ENCODE assay signal across 11 mouse cellular contexts in the genomic region with DNA sequence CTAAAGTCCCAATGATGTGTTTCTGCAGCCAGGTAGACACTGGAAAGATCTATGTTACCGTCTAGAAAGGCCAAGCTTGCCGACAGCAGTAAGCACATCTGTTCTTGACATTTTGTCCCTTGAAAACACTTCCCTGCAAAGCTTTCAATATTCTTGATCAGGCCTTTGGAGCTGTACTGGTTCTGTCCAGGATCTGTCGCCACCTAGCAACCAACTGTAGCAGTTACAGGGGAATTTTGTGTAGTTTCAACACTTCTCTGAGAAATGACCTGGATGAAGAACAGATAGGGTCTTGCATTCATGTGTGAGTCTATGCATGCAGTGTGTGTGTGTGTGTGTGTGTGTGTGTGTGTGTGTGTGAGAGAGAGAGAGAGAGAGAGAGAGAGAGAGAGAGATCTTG. TPM values are rescaled to one million over a fixed set of nuclear protein-coding genes. Genes with fewer than 3 reads are reported as not detected.
DNase-seq lines count a peak whose midpoint lies in the region; ATAC-seq and TF ChIP-seq lines count a peak whose summit lies in the region.
"Had no signal": no experiment of that assay in that cellular context is flagged by ENCODE, and none has a peak within 500 bp of the region (broad histone marks: within the 10 kb centered on the region; RNA-seq: fewer than 3 reads in every experiment).

No protein-coding gene starts in this region.

- H3K4me1 ChIP-seq in embryonic facial prominence, embryonic 14.5 days (ENCODE audit: control insufficient read depth, insufficient read depth, low read length) = no peaks in the 10 kb centered on the region
- H3K4me1 ChIP-seq in embryonic facial prominence, embryonic 10.5 days = no peaks in the 10 kb centered on the region
- H3K4me1 ChIP-seq in limb, embryonic 14.5 days (ENCODE audit: control insufficient read depth, insufficient read depth, low read length) = no peaks in the 10 kb centered on the region
- no peaks in the 10 kb centered on the region for H3K4me1 ChIP-seq in limb, embryonic 10.5 days
- no peaks in the 10 kb centered on the region for H3K4me1 ChIP-seq in CH12.LX (ENCODE audit: control insufficient read depth in 1 of 2, insufficient read depth in 2 of 2)
- H3K4me1 ChIP-seq in midbrain, embryonic 16.5 days (ENCODE audit: control insufficient read depth, insufficient read depth, low read length) = no peaks in the 10 kb centered on the region

- no peak overlapping the region for H3K4me2 ChIP-seq in embryonic facial prominence, embryonic 14.5 days (ENCODE audit: low read depth, low read length)
- no peak overlapping the region for H3K4me2 ChIP-seq in limb, embryonic 14.5 days (replicated peaks; ENCODE audit: low read depth, low read length, severe bottlenecking)
- no peak overlapping the region for H3K4me2 ChIP-seq in CH12.LX (ENCODE audit: insufficient read depth, low read depth, poor library complexity, severe bottlenecking)
- no peak overlapping the region for H3K4me2 ChIP-seq in midbrain, embryonic 16.5 days (ENCODE audit: low read length)

- DNase-seq in embryonic facial prominence, embryonic 14.5 days (ENCODE audit: low spot score) = peak; percentile 18
- no peak for DNase-seq in embryonic facial prominence, embryonic 10.5 days (ENCODE audit: low spot score)
- DNase-seq in limb, embryonic 14.5 days (ENCODE audit: low spot score) = peak; percentile 16
- DNase-seq in limb, embryonic 10.5 days (ENCODE audit: low spot score) = no peak
- DNase-seq in CH12.LX (ENCODE audit: extremely low read depth) = peak; percentile 34
- no peak for DNase-seq in urinary bladder, postnatal 14 days (ENCODE audit: low spot score)

- no peak for TF ChIP-seq EP300 in CH12.LX (IDR thresholded peaks at IDR 0.05; ENCODE audit: low read length)

- no peak overlapping the region for H3K27ac ChIP-seq in embryonic facial prominence, embryonic 14.5 days (replicated peaks; ENCODE audit: low read depth, low read length)
- no peak overlapping the region for H3K27ac ChIP-seq in embryonic facial prominence, embryonic 10.5 days (replicated peaks)
- no peak overlapping the region for H3K27ac ChIP-seq in limb, embryonic 14.5 days (replicated peaks; ENCODE audit: low read depth, low read length)
- H3K27ac ChIP-seq in limb, embryonic 10.5 days = no peak overlapping the region
- no peak overlapping the region for H3K27ac ChIP-seq in CH12.LX (ENCODE audit: insufficient read depth, low read depth)
- H3K27ac ChIP-seq in midbrain, embryonic 16.5 days (ENCODE audit: low read length) = no peak overlapping the region

- in situ Hi-C loops in CH12.LX (cut with MboI; ENCODE audit: low pct_ligation_motif_present, low pct_unique_long_range_greater_than_20kb, low sequenced_read_pairs) = loop anchor here (5.0 kb wide), 1 partner anchor 81 kb away; no protein-coding TSS in a partner anchor

- TF ChIP-seq CTCF in CH12.LX (conservative IDR thresholded peaks at IDR 0.05 in 1 of 2, IDR thresholded peaks at IDR 0.05 in 1 of 2; ENCODE audit: low read depth in 2 of 2, low read length in 2 of 2) = peak; percentile 15 to 80; a peak in 3 of 4 replicates

- no peaks in the 10 kb centered on the region for H3K9me3 ChIP-seq in embryonic facial prominence, embryonic 14.5 days (ENCODE audit: control insufficient read depth, low read length)
- H3K9me3 ChIP-seq in embryonic facial prominence, embryonic 10.5 days = no peaks in the 10 kb centered on the region
- H3K9me3 ChIP-seq in limb, embryonic 14.5 days (ENCODE audit: control insufficient read depth, low read length) = no peaks in the 10 kb centered on the region
- H3K9me3 ChIP-seq in limb, embryonic 10.5 days (replicated peaks) = no peaks in the 10 kb centered on the region
- no peaks in the 10 kb centered on the region for H3K9me3 ChIP-seq in CH12.LX (replicated peaks; ENCODE audit: low read length)
- no peaks in the 10 kb centered on the region for H3K9me3 ChIP-seq in midbrain, embryonic 16.5 days (replicated peaks; ENCODE audit: control insufficient read depth, low read length, poor library complexity, severe bottlenecking)

- no peak overlapping the region for H3K4me3 ChIP-seq in embryonic facial prominence, embryonic 14.5 days (ENCODE audit: low read depth, low read length)
- no peak overlapping the region for H3K4me3 ChIP-seq in embryonic facial prominence, embryonic 10.5 days
- H3K4me3 ChIP-seq in limb, embryonic 14.5 days (replicated peaks; ENCODE audit: low read length) = no peak overlapping the region
- H3K4me3 ChIP-seq in limb, embryonic 10.5 days = no peak overlapping the region
- no peak overlapping the region for H3K4me3 ChIP-seq in CH12.LX (replicated peaks in 1 of 3; ENCODE audit: low read depth in 2 of 3, low read length in 2 of 3, poor library complexity in 1 of 3)
- no peak overlapping the region for H3K4me3 ChIP-seq in midbrain, embryonic 16.5 days (ENCODE audit: low read depth, low read length)

- WGBS in embryonic facial prominence, embryonic 14.5 days = 47% methylated on average over 3 of the region's 3 CpGs
- 60% methylated on average over 3 of the region's 3 CpGs for WGBS in embryonic facial prominence, embryonic 10.5 days
- 51% methylated on average over 3 of the region's 3 CpGs for WGBS in limb, embryonic 14.5 days
- 55% methylated on average over 3 of the region's 3 CpGs for WGBS in limb, embryonic 10.5 days
- 53% methylated on average over 3 of the region's 3 CpGs for WGBS in midbrain, embryonic 16.5 days

- ATAC-seq in embryonic facial prominence, embryonic 14.5 days (ENCODE audit: low read depth) = no peak
- ATAC-seq in limb, embryonic 14.5 days (ENCODE audit: low FRiP score, low read depth) = no peak
- 0 out of 2 replicates have a peak, but pooled peaks have one; percentile 32 for ATAC-seq in common myeloid progenitor, adult 5-6 weeks (replicated peaks; ENCODE audit: low read depth, poor library complexity, severe bottlenecking)
- no peak for ATAC-seq in midbrain, embryonic 16.5 days

- peak; percentile 68 for TF ChIP-seq RAD21 in CH12.LX (IDR thresholded peaks at IDR 0.05; ENCODE audit: low read depth, low read length)

- no peak overlapping the region for H3K9ac ChIP-seq in embryonic facial prominence, embryonic 14.5 days (ENCODE audit: low read depth, low read length)
- H3K9ac ChIP-seq in limb, embryonic 14.5 days (ENCODE audit: low read depth, low read length, severe bottlenecking) = no peak overlapping the region
- H3K9ac ChIP-seq in CH12.LX (ENCODE audit: insufficient read depth, low read depth) = no peak overlapping the region
- H3K9ac ChIP-seq in midbrain, embryonic 16.5 days (ENCODE audit: low read depth, low read length) = no peak overlapping the region

- H3K27me3 ChIP-seq in embryonic facial prominence, embryonic 14.5 days (replicated peaks; ENCODE audit: control insufficient read depth, insufficient read depth, low read length) = no peaks in the 10 kb centered on the region
- no peaks in the 10 kb centered on the region for H3K27me3 ChIP-seq in embryonic facial prominence, embryonic 10.5 days (replicated peaks; ENCODE audit: low read depth, poor library complexity, severe bottlenecking)
- no peaks in the 10 kb centered on the region for H3K27me3 ChIP-seq in limb, embryonic 14.5 days (ENCODE audit: control insufficient read depth, insufficient read depth, low read length)
- H3K27me3 ChIP-seq in limb, embryonic 10.5 days (ENCODE audit: low read depth, poor library complexity, severe bottlenecking) = no peaks in the 10 kb centered on the region
- H3K27me3 ChIP-seq in CH12.LX (replicated peaks) = peaks cover 15% of the 10 kb centered on the region
- no peaks in the 10 kb centered on the region for H3K27me3 ChIP-seq in midbrain, embryonic 16.5 days (ENCODE audit: control insufficient read depth, insufficient read depth, low read depth, low read length)

- dilution Hi-C loops in CH12.LX (cut with MboI; ENCODE audit: extremely low pct_ligation_motif_present, extremely low pct_unique_long_range_greater_than_20kb, low sequenced_read_pairs) = no loop called here

- no peaks in the 10 kb centered on the region for H3K79me2 ChIP-seq in CH12.LX (replicated peaks; ENCODE audit: control insufficient read depth, extremely low read depth, insufficient read depth, poor library complexity, severe bottlenecking)

- H3K36me3 ChIP-seq in embryonic facial prominence, embryonic 14.5 days (ENCODE audit: control insufficient read depth, insufficient read depth, low read length) = no peaks in the 10 kb centered on the region
- H3K36me3 ChIP-seq in embryonic facial prominence, embryonic 10.5 days (replicated peaks) = no peaks in the 10 kb centered on the region
- no peaks in the 10 kb centered on the region for H3K36me3 ChIP-seq in limb, embryonic 14.5 days (ENCODE audit: control insufficient read depth, insufficient read depth, low read length)
- no peaks in the 10 kb centered on the region for H3K36me3 ChIP-seq in limb, embryonic 10.5 days
- H3K36me3 ChIP-seq in CH12.LX (replicated peaks in 1 of 2; ENCODE audit: control insufficient read depth in 1 of 2, insufficient read depth in 1 of 2, low read length in 1 of 2) = no peaks in the 10 kb centered on the region
- no peaks in the 10 kb centered on the region for H3K36me3 ChIP-seq in midbrain, embryonic 16.5 days (ENCODE audit: control insufficient read depth, insufficient read depth, low read length)

- TF ChIP-seq POLR2A in limb, embryonic 14.5 days (IDR thresholded peaks at IDR 0.05; ENCODE audit: borderline replicate concordance, extremely low read depth, insufficient read depth, insufficient read length) = no peak
- no peak for TF ChIP-seq POLR2A in CH12.LX (IDR thresholded peaks at IDR 0.05; ENCODE audit: low read depth, low read length)

RNA-seq across cellular contexts. Expression of a gene that starts 7.6 kb away (rescaled TPM):
- polyA plus RNA-seq in embryonic facial prominence, embryonic 14.5 days (2014; fragmentation: Nextera tagmentation; extraction: Ambion mirVana) = 0.14 TPM in 1 of 2 replicates, not detected in the other
- not detected in 2 replicates for polyA plus RNA-seq in embryonic facial prominence, embryonic 10.5 days (2016; fragmentation: Nextera tagmentation; extraction: Ambion mirVana)
- 0.09 and 0.18 TPM in 2 replicates for polyA plus RNA-seq in limb, embryonic 14.5 days (2012; rRNA removed)
- not detected in 2 replicates for polyA plus RNA-seq in limb, embryonic 14.5 days (2014; fragmentation: Nextera tagmentation; extraction: Ambion mirVana)
- not detected in 2 replicates for polyA plus RNA-seq in limb, embryonic 10.5 days (2016; fragmentation: Nextera tagmentation; extraction: Ambion mirVana)
- not detected in 2 replicates for total RNA-seq in CH12.LX (2012; rRNA removed)
- total RNA-seq in CH12.LX (2014; rRNA removed) = not detected in 2 replicates
- polyA plus RNA-seq in CH12.LX (2012; ENCODE audit: insufficient read length, low read depth) = not detected in 2 replicates
- total RNA-seq in common myeloid progenitor, adult 5-6 weeks (2017) = not detected in 2 replicates
- not detected in 2 replicates for polyA plus RNA-seq in midbrain, embryonic 16.5 days (2015; fragmentation: Nextera tagmentation; extraction: Ambion mirVana)
- total RNA-seq: left cerebral cortex, adult 8-10 months had no signal

RNA-seq across cellular contexts. Expression of a gene that starts 10.8 kb away (rescaled TPM):
- 0.45 and 0.88 TPM in 2 replicates for polyA plus RNA-seq in embryonic facial prominence, embryonic 14.5 days (2014; fragmentation: Nextera tagmentation; extraction: Ambion mirVana)
- polyA plus RNA-seq in embryonic facial prominence, embryonic 10.5 days (2016; fragmentation: Nextera tagmentation; extraction: Ambion mirVana) = 0.06 and 0.07 TPM in 2 replicates
- 1.1 TPM in 2 replicates for polyA plus RNA-seq in limb, embryonic 14.5 days (2012; rRNA removed)
- 0.36 and 0.40 TPM in 2 replicates for polyA plus RNA-seq in limb, embryonic 14.5 days (2014; fragmentation: Nextera tagmentation; extraction: Ambion mirVana)
- polyA plus RNA-seq in limb, embryonic 10.5 days (2016; fragmentation: Nextera tagmentation; extraction: Ambion mirVana) = 0.04 TPM in 1 of 2 replicates, not detected in the other
- not detected in 2 replicates for total RNA-seq in CH12.LX (2012; rRNA removed)
- total RNA-seq in CH12.LX (2014; rRNA removed) = not detected in 2 replicates
- polyA plus RNA-seq in CH12.LX (2012; ENCODE audit: insufficient read length, low read depth) = not detected in 2 replicates
- not detected in 2 replicates for total RNA-seq in common myeloid progenitor, adult 5-6 weeks (2017)
- 0.31 and 0.44 TPM in 2 replicates for polyA plus RNA-seq in midbrain, embryonic 16.5 days (2015; fragmentation: Nextera tagmentation; extraction: Ambion mirVana)

RNA-seq across cellular contexts. Expression of a gene that starts 47.3 kb away (rescaled TPM):
- not detected in 2 replicates for polyA plus RNA-seq in embryonic facial prominence, embryonic 14.5 days (2014; fragmentation: Nextera tagmentation; extraction: Ambion mirVana)
- not detected in 2 replicates for polyA plus RNA-seq in embryonic facial prominence, embryonic 10.5 days (2016; fragmentation: Nextera tagmentation; extraction: Ambion mirVana)
- not detected in 2 replicates for polyA plus RNA-seq in limb, embryonic 14.5 days (2012; rRNA removed)
- not detected in 2 replicates for polyA plus RNA-seq in limb, embryonic 14.5 days (2014; fragmentation: Nextera tagmentation; extraction: Ambion mirVana)
- not detected in 2 replicates for polyA plus RNA-seq in limb, embryonic 10.5 days (2016; fragmentation: Nextera tagmentation; extraction: Ambion mirVana)
- not detected in 2 replicates for total RNA-seq in CH12.LX (2012; rRNA removed)
- total RNA-seq in CH12.LX (2014; rRNA removed) = not detected in 2 replicates
- polyA plus RNA-seq in CH12.LX (2012; ENCODE audit: insufficient read length, low read depth) = not detected in 2 replicates
- total RNA-seq in common myeloid progenitor, adult 5-6 weeks (2017) = not detected in 2 replicates
- not detected in 2 replicates for polyA plus RNA-seq in midbrain, embryonic 16.5 days (2015; fragmentation: Nextera tagmentation; extraction: Ambion mirVana)
- total RNA-seq: gastrocnemius, postnatal 4 days; left cerebral cortex, adult 8-10 months had no signal

RNA-seq across cellular contexts. Expression of a gene that starts 47.5 kb away (rescaled TPM):
- polyA plus RNA-seq in embryonic facial prominence, embryonic 14.5 days (2014; fragmentation: Nextera tagmentation; extraction: Ambion mirVana) = not detected in 2 replicates
- not detected in 2 replicates for polyA plus RNA-seq in embryonic facial prominence, embryonic 10.5 days (2016; fragmentation: Nextera tagmentation; extraction: Ambion mirVana)
- not detected in 2 replicates for polyA plus RNA-seq in limb, embryonic 14.5 days (2012; rRNA removed)
- not detected in 2 replicates for polyA plus RNA-seq in limb, embryonic 14.5 days (2014; fragmentation: Nextera tagmentation; extraction: Ambion mirVana)
- polyA plus RNA-seq in limb, embryonic 10.5 days (2016; fragmentation: Nextera tagmentation; extraction: Ambion mirVana) = not detected in 2 replicates
- not detected in 2 replicates for total RNA-seq in CH12.LX (2012; rRNA removed)
- total RNA-seq in CH12.LX (2014; rRNA removed) = not detected in 2 replicates
- polyA plus RNA-seq in CH12.LX (2012; ENCODE audit: insufficient read length, low read depth) = not detected in 2 replicates
- not detected in 2 replicates for total RNA-seq in common myeloid progenitor, adult 5-6 weeks (2017)
- not detected in 2 replicates for polyA plus RNA-seq in midbrain, embryonic 16.5 days (2015; fragmentation: Nextera tagmentation; extraction: Ambion mirVana)
- total RNA-seq: gastrocnemius, postnatal 4 days; left cerebral cortex, adult 8-10 months had no signal

RNA-seq across cellular contexts. Expression of a gene that starts 52.3 kb away (rescaled TPM):
- polyA plus RNA-seq in embryonic facial prominence, embryonic 14.5 days (2014; fragmentation: Nextera tagmentation; extraction: Ambion mirVana) = 0.07 TPM in 1 of 2 replicates, not detected in the other
- polyA plus RNA-seq in embryonic facial prominence, embryonic 10.5 days (2016; fragmentation: Nextera tagmentation; extraction: Ambion mirVana) = not detected in 2 replicates
- polyA plus RNA-seq in limb, embryonic 14.5 days (2012; rRNA removed) = 0.08 and 0.09 TPM in 2 replicates
- polyA plus RNA-seq in limb, embryonic 14.5 days (2014; fragmentation: Nextera tagmentation; extraction: Ambion mirVana) = not detected in 2 replicates
- polyA plus RNA-seq in limb, embryonic 10.5 days (2016; fragmentation: Nextera tagmentation; extraction: Ambion mirVana) = not detected in 2 replicates
- total RNA-seq in CH12.LX (2012; rRNA removed) (not detected in 2 replicates), CH12.LX (2014; rRNA removed) (not detected in 2 replicates)
- 0.16 TPM in 1 of 2 replicates, not detected in the other for polyA plus RNA-seq in CH12.LX (2012; ENCODE audit: insufficient read length, low read depth)
- not detected in 2 replicates for total RNA-seq in common myeloid progenitor, adult 5-6 weeks (2017)
- not detected in 2 replicates for polyA plus RNA-seq in midbrain, embryonic 16.5 days (2015; fragmentation: Nextera tagmentation; extraction: Ambion mirVana)
- polyA plus RNA-seq: testis, adult 2 months had no signal

Comparison
In these comparisons a context has a peak if more than half of its experiments do, and no peak if none do; other contexts are left out.
1. DNase-seq: peak in embryonic facial prominence, embryonic 14.5 days (single experiment), limb, embryonic 14.5 days (single experiment) and CH12.LX (single experiment); none in embryonic facial prominence, embryonic 10.5 days (single experiment), limb, embryonic 10.5 days (single experiment) and urinary bladder, postnatal 14 days (single experiment).